Mouse (Mus musculus): ENCODE measurements around the gene Csgalnact2. TPM values are rescaled to one million over a fixed set of nuclear protein-coding genes. Genes with fewer than 3 reads are reported as not detected.

The Csgalnact2 gene
- total RNA-seq, 2 experiments from 2014 or later: 19.1 to 20.2 TPM

DNA sequence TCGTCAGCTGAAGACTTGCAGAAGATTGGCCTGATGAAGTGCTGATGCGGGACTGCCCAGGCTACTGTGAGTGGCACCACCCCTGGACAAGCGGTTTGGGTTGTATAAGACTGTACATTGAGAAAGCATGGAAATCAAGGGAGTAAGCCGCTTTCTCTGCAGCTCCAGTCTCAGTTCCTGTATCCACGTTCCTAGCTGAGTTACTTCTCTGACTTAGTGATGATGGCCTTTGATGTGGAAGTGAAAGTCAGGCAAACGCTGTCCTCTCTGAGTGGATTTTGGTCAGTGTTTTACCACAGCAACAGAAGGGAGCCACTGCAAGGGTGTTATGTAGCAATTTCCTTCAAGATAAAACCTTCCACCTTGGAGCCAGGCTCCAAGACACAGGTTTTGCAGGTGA lies 2.0 kb upstream of the Csgalnact2 start:
- no peak for DNase-seq
- intact Hi-C loops (cut with DNase I): no loop called here

DNA sequence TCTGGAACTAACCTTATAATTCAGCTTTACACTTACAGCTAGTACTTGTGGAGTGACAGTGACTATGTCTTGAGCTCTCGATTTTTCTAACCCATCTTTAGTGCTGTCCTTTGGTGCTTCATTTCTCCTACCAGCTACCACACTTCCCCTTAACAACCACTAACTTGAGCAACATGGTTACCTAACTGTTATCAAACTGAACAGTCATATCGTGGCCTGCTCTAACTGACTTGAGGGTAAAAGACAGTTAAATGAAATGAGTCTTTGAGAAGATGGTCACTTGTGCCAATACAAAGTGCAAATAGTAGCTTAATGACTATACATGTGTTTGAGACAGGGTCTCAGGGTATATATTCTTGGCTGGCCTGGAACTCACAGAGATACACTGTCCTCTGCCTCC lies 1.8 kb downstream of the Csgalnact2 start:
- no peak for DNase-seq
- intact Hi-C loops (cut with DNase I): no loop called here

DNA sequence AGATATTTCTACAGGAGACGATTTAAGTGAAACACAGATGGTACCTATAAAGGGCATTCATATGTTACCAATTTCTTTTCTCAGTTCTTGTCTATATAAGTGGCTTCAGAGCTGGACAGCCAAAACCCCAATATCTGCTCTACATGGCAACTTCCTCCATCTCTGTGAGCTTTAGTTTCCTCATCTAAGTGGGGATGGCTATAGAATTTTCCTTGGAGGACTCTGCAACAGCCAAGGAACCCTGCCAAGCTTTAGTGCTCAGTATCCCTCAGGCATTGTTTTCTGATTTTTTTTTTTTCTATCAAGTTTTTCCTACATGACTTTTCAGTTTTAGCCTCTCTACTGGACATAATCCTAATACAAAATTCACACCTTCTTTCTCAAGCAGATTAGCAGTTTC lies 4.5 kb downstream of the Csgalnact2 start:
- intact Hi-C loops (cut with DNase I): no loop called here
- no peak for DNase-seq

DNA sequence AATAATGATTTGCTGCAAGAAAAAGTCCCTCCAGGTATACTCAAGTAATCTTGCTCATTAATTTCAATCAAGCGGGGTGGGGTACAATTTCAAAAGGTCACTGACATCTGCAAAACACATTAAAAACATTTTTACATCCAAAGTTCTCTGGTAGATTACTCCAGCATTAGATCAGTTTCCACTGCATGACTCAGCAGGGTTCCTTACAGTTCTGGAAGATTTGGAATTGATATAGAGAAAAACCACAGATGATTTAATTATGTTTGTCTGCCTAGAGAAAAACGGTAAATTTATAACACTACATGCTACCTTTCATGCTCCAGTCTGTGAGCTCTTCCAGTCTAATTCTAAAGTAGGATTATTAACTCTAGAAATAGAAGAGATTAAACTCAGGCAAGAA lies 8.9 kb downstream of the Csgalnact2 start:
- DNase-seq: no peak
- intact Hi-C loops (cut with DNase I): no loop called here

DNA sequence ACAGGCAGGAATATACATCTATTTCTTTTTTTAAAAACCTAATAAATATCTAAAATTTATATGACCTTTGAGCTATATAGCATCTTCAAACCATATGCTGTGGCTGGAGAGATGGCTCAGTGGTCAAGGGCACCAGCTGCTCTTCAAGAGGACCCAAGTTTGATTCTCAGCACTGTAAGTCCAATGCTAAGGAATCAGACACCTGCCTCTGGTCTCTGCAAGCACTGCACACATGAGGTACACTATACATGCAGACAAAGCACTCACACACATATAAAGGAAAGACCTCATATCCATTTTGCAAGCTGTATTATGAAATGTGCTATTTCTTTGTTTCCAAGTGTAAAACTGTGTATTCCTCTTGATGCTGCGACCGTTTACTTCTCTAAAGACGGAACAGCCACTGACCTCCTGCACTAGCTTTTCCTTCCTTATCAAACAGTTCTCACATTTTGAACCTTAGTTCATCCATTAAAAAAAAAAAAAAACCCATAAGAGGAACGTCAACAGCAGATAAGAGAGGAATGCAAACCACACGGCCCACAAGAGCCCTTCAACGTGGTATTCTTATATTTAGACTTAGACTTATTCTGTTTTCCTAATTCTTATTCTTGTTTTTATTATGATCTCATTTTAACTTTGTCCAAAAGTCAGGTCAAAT lies 11.0 kb downstream of the Csgalnact2 start:
- intact Hi-C loops (cut with DNase I): no loop called here
- DNase-seq: no peak

DNA sequence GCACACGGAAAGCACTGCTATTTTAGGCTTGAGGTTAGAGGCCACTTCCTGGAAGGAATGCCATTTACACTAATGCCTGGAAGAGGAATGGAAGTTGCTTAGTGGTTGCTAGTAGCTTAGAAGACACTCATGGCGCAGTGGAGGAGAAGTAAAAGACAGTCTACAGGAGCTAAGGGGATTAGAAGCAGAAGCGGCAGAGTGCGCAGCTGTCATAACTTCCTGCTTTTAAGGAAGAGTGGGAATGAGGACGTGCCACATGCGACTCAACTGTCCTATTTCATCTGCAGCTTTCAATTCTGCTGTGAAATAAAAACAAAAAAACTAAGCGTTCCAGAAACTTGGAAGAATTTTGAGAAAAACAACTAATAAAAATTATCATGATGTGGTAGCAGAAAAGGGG lies 11.7 kb downstream of the Csgalnact2 start:
- DNase-seq: no peak
- intact Hi-C loops (cut with DNase I): no loop called here

DNA sequence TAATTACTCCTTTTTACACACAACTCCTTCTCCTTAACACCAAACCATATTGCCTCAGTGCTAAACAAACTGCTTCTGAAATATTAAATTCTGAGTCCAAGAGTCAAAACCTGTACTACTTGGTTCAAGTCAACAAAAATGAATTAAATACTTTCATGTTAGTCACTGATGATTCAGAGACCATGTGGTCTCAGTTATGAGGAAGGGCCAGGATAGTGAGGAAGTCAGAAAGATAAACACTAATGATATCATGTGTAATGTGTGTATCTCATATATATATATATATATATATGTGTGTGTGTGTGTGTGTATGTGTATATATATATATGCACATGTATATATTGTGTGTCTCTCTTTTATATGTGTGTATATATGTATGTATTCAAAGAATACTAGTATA lies 12.4 kb downstream of the Csgalnact2 start:
- intact Hi-C loops (cut with DNase I): no loop called here
- no peak for DNase-seq

DNA sequence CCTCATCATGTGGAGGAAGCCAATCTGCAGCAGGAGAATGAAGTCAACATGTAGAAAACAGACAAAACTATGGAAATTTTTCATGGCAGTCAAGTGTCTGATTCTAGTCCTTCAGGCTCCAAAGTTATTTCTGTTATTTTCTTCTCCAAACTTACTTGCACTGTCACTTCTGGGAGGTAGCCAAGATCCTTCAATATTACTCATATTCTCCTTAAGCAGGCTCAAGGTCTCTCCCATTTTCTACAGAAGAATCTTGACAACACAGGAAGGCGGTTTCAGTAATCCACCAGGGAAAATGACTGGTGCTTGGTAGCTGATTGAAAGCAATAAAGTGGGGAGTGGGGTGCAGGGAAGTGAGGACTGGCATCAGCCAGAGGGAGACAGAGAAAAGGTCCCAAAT lies 16.2 kb downstream of the Csgalnact2 start:
- intact Hi-C loops (cut with DNase I): no loop called here
- no peak for DNase-seq

DNA sequence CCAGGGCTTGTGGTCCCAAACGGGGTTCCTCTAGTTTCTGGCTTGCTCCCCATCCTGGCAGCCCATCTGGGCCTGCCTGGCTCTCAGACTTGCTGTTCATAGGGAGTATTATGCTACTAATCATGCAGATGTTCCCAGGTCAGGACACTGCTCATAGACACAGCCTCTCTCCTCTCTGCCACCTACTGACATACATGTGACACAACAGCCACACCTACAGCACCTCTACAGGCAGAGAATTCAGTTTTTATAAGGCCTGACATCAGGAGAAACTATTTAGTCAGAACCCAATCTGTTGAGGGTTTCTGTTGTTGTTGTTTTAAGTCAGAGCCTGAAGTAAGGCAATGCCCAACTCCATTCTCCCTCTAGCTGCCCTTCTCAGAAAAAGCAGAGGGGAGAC lies 27.1 kb downstream of the Csgalnact2 start:
- no peak for DNase-seq
- intact Hi-C loops (cut with DNase I): no loop called here

DNA sequence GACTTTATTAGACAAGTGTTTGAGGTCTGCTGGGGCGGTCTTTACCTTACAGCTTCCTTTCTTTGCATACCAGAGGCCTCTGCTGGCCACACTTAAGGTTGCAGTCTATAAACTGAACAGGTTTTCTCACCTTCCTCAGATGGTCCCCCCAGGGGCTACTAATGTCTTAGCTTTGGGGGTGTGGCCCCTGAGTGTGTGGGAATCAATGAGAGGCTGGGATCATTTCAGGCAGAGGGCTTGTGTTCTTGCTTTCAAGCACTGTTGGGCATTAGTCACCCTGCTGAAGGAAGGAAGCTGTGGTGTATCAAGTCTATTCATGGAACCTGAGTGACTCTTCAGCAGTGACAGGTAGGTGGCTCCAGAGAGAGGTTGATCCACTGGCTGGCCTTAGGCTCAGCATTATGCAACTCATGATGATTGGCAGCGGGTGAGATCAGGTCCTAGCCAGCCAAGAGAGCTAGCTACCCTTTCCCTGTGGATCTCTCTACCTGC lies 39.6 kb downstream of the Csgalnact2 start:
- DNase-seq: peak; percentile 13 to 30
- intact Hi-C loops (cut with DNase I): loop anchor here (5.0 to 10.0 kb wide), 3 partner anchors 112 to 255 kb away; partner anchors contain the start of gene Zfp637

DNA sequence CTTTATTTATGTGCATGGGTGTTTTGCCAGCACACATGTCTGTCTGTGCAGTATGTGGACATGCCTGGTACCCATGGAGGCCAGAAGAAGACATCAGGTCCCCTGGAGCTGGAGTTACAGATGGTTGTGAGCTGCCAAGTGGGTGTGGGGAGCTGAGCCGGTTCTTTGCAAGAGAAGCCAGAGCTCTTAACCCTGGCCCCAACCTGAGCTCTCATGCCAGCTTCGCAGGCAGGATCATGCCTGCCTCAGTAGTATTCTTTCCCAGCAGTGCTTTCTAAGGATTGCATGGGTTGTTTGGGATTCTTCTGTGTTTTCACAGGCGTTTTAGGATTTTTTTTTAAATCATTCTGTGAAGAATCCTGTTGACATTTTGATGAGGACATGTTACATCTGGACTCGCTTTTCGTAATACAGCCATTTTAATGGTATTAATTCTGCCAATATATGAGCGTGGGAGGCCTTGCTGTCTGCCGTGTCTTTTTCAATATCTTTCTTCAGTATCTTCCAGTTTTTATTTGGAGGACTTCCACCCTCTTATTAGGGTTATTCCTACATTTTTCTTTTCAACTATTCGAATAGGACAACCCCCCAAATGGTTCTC lies 41.1 kb downstream of the Csgalnact2 start:
- peak; percentile 20 to 33 for DNase-seq
- intact Hi-C loops (cut with DNase I): loop anchor here (5.0 to 10.0 kb wide), 3 partner anchors 111 to 253 kb away; partner anchors contain the start of gene Zfp637

DNA sequence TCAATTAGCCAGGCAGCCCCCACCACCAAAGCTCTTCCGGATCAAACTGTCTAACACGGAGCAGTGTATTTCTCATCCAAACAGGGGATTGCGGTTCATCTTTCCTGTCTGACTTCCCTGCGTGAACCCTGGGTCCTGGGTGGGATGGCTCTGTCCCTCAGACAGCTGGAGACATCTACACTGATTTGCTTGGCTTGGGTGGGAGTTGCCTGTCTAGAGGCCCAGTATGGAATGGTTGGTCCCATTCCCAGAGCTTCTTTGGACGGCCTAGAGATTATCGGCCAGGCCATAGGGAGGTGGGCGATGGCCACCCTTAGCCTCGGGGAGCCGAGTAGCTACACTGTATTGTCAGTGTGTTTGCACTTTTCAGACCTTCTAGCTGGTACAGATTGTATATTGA lies 48.1 kb downstream of the Csgalnact2 start:
- intact Hi-C loops (cut with DNase I): loop anchor here (10.0 kb wide), 1 partner anchor 246 kb away; the partner anchor contains the start of gene Zfp637
- no peak for DNase-seq

DNA sequence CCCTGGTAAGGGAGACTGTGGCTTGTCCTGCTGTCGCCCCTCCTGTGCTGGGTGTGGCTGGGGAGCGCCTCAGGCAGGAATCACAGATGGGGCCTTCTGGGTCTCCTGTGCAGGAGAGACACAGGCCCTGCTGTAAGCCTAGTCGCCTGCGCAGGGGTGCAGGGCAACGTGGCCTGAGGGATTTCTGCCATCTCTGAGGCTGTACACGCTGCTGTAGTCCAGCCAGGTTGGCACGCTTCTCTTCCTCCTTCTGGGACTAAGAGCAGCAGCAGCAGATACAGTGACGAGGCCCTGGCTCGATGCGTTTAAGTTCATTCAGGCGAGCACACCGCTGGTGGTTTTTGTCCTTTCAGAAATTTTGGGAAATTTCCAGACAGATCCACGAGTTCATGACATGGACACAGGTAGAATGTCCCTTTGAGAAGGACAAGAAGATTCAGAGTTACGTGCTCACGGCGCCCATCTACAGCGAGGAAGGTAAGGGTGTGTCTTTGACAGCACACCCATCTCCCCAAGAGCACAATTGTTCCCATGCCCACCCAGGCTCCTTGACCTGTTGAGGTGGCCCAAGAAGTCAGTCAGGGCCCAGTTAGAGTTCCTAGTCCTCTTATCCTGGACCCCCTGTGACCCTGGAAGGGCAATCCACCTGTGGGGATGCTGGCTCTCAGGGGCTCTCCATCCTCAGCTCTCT lies 50.0 kb downstream of the Csgalnact2 start:
- no peak for DNase-seq
- intact Hi-C loops (cut with DNase I): no loop called here

DNA sequence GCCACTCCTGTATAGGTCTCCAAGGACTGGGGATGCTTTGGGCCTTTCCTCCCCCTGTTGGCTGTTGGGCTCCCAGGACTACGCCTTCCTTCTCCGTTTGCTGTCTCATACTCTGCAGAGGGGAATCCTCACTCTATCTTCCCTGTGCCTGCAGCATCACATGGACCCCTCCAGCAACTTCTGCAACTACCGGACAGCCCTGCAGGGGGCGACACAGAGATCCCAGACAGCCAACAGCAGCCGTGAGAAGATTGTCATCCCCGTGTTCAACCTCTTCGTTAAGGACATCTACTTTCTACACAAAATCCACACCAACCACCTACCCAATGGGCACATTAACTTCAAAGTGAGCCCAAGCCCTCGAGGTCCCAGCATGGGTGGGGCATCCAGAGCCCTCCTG lies 51.0 kb downstream of the Csgalnact2 start:
- intact Hi-C loops (cut with DNase I): no loop called here
- DNase-seq: no peak

DNA sequence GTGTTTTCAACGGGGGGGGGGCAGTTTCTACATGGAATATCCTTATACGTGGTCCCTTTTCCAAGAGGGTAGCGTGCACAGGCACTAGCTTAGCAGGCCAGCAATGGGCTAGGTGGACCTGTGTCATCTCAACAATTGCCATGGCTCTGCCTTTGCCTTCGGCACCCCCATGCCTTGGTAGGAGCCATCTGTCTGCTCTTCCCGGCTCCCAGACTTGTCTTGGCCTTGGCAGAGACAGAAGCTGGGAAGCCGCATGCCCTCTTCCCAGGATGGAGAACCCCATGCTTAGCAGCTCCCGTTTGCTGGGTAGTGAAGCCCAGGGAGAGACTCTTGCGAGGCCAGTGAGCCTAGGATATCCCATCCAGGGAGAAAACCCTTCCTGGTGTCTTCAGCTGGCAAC lies 54.3 kb downstream of the Csgalnact2 start:
- intact Hi-C loops (cut with DNase I): no loop called here
- no peak for DNase-seq

DNA sequence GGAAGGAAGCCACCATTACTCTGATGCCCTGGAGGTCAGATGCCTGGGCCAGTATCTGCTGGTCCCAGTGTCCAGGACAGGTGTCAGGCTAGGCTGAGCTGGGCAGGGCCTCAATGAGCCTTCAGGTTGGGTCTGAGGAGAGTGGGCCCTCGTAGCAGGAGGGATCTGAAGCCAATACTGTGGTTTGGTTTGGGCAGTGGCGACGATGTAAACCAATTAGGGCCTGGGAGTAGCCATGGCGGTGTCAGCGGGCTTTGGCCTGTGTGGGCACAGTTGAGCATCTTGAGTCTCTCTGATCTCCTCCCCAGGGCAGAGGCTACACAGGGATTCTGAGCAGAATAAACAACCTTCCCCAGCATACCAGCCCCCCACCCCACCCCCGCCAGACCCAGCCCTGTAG lies 55.3 kb downstream of the Csgalnact2 start:
- intact Hi-C loops (cut with DNase I): no loop called here
- no peak for DNase-seq

DNA sequence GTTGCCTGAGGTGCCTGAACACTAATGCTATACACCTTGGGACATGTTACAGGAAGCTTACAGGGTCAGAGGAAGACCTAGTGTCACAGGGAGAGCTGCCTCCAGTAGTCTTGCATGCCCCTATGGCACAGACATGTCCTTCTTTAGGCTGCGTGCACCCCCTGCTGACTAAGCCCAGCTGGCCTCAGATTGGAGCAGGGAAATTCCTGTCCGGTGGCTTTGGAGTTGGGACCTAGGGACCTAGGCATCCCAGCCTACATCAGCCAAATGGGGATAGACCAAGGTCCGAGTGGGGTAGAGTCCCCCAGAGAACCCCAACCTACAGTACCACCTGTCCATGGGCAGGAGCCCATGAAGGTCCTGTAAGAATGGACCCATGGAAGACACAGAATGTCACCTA lies 56.6 kb downstream of the Csgalnact2 start:
- intact Hi-C loops (cut with DNase I): no loop called here

DNA sequence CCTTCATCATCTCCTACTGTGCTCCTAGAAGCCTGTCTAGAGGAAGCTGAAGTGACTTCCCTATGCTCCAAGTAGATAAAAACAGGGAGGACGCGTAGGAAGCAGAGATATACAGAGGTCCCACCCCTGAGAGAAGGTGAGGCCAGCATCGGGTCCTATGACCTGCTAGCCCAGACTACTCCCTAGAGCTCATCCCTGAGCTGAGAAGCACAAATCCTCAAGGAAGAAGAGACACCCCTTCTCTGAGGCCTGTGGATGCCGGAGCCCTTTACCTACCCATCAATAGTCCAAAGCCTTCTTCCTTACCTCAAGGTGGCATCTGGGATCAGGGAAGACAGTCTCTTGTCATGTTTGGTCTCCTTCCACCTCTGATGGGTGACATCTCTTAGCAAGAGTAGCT lies 58.2 kb downstream of the Csgalnact2 start:
- intact Hi-C loops (cut with DNase I): no loop called here
- no peak for DNase-seq

More for the DNA sequence above, 56.6 kb downstream of the Csgalnact2 start:
- DNase-seq: no peak

DNA sequence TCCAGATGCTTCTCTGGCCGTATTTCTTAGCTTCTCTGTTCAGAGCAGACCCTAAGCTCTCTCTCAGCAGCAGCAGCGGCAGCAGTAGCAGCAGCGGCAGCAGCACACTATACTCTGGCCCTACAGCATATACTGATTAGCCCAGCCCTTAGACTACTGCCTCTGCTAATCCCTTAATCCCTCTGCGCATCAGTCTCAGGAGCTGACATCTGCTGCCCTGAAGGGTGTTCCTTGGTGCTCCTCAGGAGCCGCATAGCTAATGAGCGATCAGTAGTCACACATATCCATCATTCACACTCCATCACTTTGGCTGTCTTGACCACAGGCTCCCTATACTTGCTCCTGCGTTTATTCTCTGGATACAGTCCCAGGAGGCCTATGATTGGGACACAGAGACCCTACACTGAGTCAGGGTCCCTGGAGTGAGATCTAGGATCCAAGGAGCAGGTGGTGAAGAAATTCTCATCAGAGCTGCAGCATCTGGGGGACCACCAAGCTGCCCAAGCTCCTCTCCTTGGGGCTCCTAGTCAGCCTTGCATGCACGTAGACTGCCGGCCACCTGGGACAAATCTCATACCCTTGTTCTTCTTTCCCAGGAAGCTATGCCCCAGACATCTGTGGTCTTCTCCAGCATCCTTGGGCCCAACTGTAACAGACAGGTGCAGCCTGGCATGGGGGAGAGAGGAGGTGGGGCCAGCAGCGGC lies 59.0 kb downstream of the Csgalnact2 start:
- DNase-seq: no peak
- intact Hi-C loops (cut with DNase I): no loop called here

DNA sequence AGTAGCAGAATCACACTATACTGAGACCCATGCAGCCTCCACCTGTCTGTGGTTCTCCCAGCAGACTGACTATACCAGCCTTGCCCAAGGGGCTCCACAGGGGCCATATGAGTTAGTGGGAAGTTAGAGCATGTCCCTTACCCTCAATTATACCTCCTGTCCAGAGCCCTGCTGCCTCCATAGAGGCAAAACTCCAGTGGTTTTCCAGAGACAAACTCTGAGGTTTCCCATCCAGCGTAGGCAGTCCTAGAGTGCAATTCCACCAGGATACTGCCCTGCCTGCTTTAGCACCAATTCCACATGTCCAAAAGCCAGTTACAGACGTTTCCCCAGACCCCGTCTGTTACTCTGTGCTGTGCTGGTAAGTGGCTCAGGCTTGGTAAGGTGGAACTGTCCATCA lies 59.6 kb downstream of the Csgalnact2 start:
- intact Hi-C loops (cut with DNase I): no loop called here
- DNase-seq: no peak

DNA sequence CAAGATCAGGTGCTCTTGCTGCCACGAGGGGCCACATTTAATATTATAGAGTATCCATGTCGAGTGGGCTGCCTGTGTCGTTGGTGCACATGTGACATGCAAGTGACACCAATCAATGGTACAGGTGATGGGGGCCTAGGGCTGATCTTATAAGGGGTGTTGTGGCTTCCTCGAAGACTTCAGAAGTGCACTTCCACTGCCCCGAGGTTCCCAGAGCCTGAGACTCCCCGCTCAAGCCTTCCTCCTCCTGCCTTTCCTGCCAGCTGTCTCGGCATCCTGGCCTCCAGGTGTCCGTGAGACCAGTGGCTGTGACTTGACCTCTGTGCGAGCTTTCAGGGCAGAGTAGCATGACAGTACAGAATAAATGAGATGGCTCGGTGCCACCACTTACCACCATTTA lies 60.2 kb downstream of the Csgalnact2 start:
- intact Hi-C loops (cut with DNase I): no loop called here
- no peak for DNase-seq
